Mouse (Mus musculus): Measurements from ENCODE around the gene Gm5072.
"Not testable (repeated sequence)": the region's sequence is repeated elsewhere in the genome, so short reads cannot be mapped to it uniquely, and the experiment has no call there.

The Gm5072 gene

GRCm38 (mm10) chrX:91392200-91392599, at the start of gene Gm5072:
Gm5072 (plus strand) TSS chrX:91392500.
- not testable (repeated sequence) for DNase-seq (ENCODE audit: low spot score in 2 of 2)

All from spleen, postnatal 36 days (tissue).